Mouse (Mus musculus) cerebellum, adult (tissue): ENCODE measurements at regions not wholly inside any gene's neighbourhood (a gene's known extent, or its start where the extent isn't known, plus 50 kb on each side); places are given as distances from the start of the nearest gene placed in this dataset.
"Not testable (repeated sequence)": the region's sequence is repeated elsewhere in the genome, so short reads cannot be mapped to it uniquely, and the experiment has no call there.

ENCODE experiments used
- ATAC-seq: cut with Nextera tagmentation; 2 replicates; pipeline ENCODE4 v1.9.2; 2017; ENCODE audit warnings: mild to moderate bottlenecking, moderate library complexity, mixed read lengths; ENCODE audit not compliant: insufficient number of reproducible peaks, low FRiP score, low TSS enrichment

GRCm38 (mm10) chr10:45852688-45853087 lies 275.1 kb downstream of the Hace1 start:
- ATAC-seq = no peak

- no peak for ATAC-seq
Measured at GRCm38 (mm10) chr10:45855514-45855913, 277.9 kb downstream of the Hace1 start.

GRCm38 (mm10) chr10:45859137-45859536 lies 281.5 kb downstream of the Hace1 start:
- no peak for ATAC-seq

GRCm38 (mm10) chr10:45859909-45860308 lies 282.3 kb downstream of the Hace1 start:
- ATAC-seq = no peak

- no peak for ATAC-seq
Measured at GRCm38 (mm10) chr10:45860696-45861095, 283.1 kb downstream of the Hace1 start.

DNA sequence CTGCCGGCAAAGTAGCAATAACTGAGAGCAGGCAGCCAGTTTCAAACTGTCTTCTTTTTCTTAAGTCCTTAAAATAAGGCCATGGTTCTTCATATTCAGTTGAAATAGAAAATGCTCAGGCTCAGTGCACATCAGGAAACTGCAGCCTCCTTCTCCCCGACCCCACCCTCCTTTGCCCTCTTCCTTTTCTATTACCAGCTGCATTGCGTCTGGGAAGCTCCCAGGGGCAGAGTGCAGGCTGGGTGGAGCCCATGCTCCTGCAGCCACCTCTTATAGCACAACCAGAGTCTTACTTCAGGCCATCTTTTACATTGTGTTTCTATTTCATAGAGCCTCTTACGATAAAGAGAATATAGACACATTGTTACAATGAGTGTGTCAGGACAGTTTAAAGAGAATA lies 288.2 kb downstream of the Hace1 start:
- ATAC-seq = no peak

GRCm38 (mm10) chr10:45866860-45867259 lies 289.2 kb downstream of the Hace1 start:
- no peak for ATAC-seq

DNA sequence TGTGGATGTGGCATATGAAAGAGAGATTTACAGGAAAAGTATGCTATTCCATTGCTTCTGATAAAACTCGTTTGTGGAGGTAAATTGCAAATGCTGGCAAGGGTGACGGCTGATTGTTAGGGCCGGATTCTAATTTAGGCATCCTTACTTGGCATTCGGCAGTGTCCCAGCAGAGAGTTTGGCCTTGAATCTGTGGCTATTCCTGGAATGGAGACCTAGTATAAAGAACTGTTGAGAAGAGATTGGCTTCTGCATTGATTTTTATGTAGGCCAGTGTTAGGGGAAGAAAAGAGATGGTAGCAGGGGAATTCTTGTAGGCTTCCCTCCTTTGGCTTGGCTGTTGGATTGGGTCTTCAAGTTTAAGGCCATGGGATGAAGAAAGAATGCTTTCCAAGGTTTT lies 293.4 kb downstream of the Hace1 start:
- peak; percentile 90 for ATAC-seq

DNA sequence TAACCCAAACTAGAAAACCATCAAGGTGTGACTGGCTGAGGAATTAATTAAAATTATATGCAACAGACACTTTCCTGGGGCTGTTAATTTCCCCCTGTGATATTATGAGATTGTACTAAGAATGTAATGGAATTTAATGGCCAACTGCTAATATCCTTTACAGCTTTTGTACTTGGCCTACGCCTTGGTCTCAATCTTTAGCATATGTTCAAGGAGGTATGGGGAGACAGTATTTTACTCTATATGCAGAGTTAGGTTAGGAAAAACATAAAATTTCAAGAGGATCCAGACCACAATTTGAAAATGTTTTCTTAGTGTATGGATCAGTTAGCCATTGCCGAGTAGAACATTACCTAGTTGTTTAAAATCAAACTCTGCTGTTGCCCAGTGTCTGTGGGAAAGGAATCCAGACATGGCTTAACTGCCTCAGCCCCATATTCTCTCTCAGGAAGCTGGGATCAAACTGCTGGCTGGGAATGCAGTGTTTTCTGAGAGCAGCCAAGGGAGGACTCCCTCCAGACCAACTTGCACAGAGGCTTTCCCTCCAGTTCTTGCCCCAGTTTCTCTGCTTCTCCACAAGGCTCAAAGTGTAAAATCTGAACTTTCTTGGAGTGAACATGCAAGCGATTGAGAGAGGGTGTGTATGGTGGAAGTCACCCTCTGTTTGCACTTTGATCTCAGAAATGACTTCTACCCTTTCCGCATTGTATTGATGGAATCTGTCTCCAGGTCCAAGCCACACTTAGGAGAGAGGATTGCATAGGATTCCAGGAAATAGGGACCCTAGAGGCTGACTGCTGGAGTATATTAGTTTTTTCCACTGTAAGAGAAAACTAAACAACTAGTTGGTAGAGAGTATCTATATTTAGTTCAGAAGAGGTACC lies 294.6 kb downstream of the Hace1 start:
- ATAC-seq = no peak

DNA sequence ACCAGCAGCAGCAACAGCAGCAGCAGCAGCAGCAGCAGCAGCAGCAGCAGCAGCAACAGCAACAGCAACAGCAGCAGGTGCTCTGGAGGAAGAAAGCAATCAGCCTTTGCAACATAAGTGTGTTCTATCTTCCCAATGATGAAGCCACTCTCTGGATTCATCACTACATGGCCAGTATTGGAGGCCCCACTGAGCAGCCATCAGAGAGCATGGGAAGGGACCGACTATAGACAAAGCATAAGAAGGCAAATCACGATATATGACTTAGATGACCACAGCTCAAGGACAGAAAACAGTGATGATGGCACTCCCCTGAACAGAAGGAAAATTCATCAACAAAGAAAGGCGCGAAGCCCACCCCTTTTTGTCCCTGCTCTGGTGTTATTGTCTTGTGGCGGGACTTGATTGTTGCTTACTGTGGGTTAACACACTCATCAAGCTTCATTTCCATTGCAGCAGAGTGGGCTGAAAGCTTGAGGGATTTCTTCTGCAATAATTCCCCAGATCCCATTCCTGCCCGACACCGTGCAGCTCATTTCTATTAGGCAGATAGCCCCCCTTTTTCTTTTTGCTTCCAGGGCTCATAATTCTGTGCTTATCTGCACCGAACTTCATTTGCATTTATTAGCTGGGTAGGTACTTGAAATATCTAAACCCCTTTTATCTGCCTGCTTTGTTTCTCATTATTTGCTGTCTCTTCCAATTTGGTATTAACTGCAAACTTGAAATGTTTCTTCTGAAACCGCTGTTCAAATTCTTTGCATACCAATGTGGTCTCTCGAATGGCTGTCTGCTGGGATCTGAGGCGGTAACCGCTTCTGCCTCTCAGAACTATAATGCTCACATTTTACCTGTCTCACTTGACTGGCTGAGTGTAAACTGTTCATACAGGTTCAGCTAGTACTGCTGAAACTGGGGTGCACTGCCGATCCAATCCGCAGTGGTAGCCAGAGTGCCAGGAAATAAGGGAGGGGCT lies 296.5 kb downstream of the Hace1 start:
- ATAC-seq = no peak

GRCm38 (mm10) chr10:45875287-45875686 lies 297.7 kb downstream of the Hace1 start:
- ATAC-seq = not testable (repeated sequence)

- no peak for ATAC-seq
Measured at GRCm38 (mm10) chr10:45883745-45884144, 306.1 kb downstream of the Hace1 start.

- no peak for ATAC-seq
Measured at GRCm38 (mm10) chr10:45886636-45887035, 309.0 kb downstream of the Hace1 start.

- no peak for ATAC-seq
Measured at GRCm38 (mm10) chr10:45888835-45889234, 311.2 kb downstream of the Hace1 start.

DNA sequence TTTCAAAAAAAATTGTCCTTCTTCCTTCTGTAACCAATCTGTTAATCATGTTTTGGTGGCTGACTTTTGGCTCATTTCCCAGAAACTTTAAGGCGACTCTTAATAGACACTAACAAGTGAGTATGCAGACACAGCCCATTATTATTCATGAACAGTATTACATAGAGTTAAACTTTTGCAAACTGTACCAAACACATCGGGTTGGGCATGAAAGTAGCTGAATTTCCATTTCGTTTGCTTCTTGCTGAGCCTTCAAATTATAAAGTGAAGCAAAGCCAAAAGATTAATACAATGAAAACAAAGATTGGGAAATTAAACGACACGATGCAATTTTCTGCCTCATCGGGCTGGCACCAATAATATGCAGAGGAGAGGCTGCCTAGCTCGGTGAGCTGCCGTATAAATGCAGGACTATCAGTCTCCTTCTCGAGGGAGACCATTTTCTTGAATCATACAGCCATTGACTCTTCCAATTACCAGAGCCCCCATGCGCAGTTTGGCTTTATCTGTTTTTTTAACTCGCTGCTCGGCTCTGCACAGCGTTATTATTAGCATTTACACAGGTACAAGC lies 311.8 kb downstream of the Hace1 start:
- ATAC-seq = no peak

DNA sequence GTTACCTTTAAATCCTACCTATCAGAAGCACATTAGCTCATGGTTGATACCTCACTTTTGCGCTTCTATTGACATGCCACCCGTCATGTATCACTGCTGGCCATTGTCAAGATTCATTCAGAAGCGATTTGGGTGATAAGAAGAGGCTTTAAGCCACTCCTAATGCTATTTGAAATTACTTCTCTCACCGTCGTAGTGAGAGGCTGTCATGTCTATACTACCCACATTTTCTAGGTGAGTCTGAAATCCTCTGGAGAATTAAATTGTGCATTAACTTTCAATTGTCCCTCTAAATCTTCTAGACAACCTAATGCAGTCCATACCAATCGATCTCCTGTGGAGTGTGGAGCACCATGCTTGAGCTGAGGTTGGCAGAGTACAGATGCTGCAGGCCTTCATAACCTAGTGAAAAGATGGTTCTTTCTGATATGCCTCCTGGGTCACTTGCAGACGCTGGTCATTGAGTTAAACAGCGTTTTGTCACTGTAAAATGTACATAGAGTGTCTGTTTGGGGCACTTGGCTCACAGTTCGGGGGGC lies 312.5 kb downstream of the Hace1 start:
- no peak for ATAC-seq

GRCm38 (mm10) chr10:45892464-45892863 lies 314.8 kb downstream of the Hace1 start:
- ATAC-seq = no peak

- ATAC-seq = no peak
Measured at GRCm38 (mm10) chr10:45893894-45894831, 316.5 kb downstream of the Hace1 start.

DNA sequence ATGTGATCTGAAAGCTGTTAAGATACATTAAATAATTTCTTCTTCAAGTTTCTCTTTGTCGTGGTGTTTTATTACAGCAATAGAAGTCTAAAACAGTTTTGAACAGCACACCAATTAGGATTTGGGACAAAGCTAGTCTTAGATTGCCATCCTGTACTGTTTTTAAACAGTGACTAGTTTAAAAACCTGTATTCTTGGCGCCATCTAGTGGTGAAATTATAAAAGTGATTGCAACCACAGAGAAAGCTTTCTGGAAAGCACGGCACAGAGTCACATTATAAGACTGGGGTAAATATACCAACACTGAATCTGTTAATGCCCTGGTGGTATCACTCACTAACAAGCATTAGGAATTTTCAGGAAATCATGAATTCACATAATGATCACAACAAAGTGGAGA lies 339.3 kb downstream of the Hace1 start:
- ATAC-seq = no peak
